Mouse (Mus musculus) Patski (cell line): ENCODE results near the gene Ube2d2b. TPM values are rescaled to one million over a fixed set of nuclear protein-coding genes. Genes with fewer than 3 reads are reported as not detected.
A peak's percentile ranks its signal among the peaks of the same experiment; 100 is the strongest.

Source experiments
- ATAC-seq: fragments of 100-300 bp; one replicate; pipeline ENCODE4 v1.8.0; 2021
- CTCF ChIA-PET: fragments of 350-600 bp; sonication (Branson Sonifier 250); formaldehyde crosslinking; loops from one replicate; lab custom pipeline; 2022; ENCODE audit warnings: inconsistent platforms; lab: Charles Lee
- POLR2A ChIA-PET: fragments of 350-600 bp; sonication (Branson Sonifier 250); formaldehyde crosslinking; loops from one replicate; lab custom pipeline; 2022; ENCODE audit warnings: antibody characterized with exemption, inconsistent platforms; lab: Charles Lee
- DNase-seq: peaks from one replicate; pipeline ENCODE4 v3.0.0-alpha.2; 2011; ENCODE audit warnings: low read depth, low spot score
- H3K27me3 ChIP-seq: fragments of 371-371 bp; one replicate; pipeline ENCODE4 v1.5.1; 2021
- CTCF ChIP-seq: fragments of 100-300 bp; IDR thresholded peaks from one replicate; pipeline ENCODE4 v1.5.1; 2021
- in situ Hi-C: fragments of 300-500 bp; cut with MboI; formaldehyde crosslinking; loops from 3 replicates; pipeline ENCODE4 v1.11.1; 2018; ENCODE audit warnings: low pct_unique_long_range_greater_than_20kb, mixed read lengths
- polyA plus RNA-seq: library from polyadenylated mRNA; unstranded; gene quantifications from one replicate; pipeline ENCODE4 v1.2.3, GENCODE M21; 2021

Gene Ube2d2b
- polyA plus RNA-seq = not detected

GRCm38 (mm10) chr5:107829998-107830560, at the start of gene Ube2d2b:
Gene Ube2d2b, plus strand, starts transcription at chr5:107830099.
- no peak for TF ChIP-seq CTCF
- ChIA-PET POLR2A (no interaction called here), CTCF (interaction anchor here (1.1 to 2.0 kb wide), 3 partner anchors 12 to 15 kb away, joined by 3 to 7 read pairs (median 4); no protein-coding TSS in a partner anchor)
- DNase-seq (no peak), ATAC-seq (no peak)
- in situ Hi-C loops = no loop called here
- H3K27me3 ChIP-seq = no peaks in the 10 kb centered on the region

DNA sequence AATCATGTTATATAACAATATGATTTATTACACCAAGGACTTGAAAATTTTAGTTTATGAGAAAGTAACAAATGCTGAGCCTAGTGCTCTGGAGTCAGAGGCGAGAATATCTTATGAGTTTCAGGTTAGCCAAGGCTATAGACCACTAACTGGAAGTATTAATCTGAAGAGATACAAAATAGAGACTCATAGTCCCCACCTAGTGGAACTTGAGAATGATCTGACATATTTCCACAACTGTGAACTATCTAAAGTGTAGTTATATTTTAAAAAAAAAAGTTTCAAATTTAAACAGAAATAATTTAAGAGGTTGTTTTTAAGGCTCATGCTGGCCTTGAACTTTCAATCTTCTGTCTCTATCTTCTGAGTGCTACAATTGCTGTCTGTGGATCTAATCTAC, 47.5 kb upstream of the Ube2d2b start:
- no peak for ATAC-seq
- no peak for TF ChIP-seq CTCF
- ChIA-PET POLR2A (no interaction called here), CTCF (interaction anchor here (2.1 kb wide), 1 partner anchor 10 kb away, joined by 4 read pairs; no protein-coding TSS in a partner anchor)
- no peak for DNase-seq
- in situ Hi-C loops = no loop called here
- no peaks in the 10 kb centered on the region for H3K27me3 ChIP-seq

DNA sequence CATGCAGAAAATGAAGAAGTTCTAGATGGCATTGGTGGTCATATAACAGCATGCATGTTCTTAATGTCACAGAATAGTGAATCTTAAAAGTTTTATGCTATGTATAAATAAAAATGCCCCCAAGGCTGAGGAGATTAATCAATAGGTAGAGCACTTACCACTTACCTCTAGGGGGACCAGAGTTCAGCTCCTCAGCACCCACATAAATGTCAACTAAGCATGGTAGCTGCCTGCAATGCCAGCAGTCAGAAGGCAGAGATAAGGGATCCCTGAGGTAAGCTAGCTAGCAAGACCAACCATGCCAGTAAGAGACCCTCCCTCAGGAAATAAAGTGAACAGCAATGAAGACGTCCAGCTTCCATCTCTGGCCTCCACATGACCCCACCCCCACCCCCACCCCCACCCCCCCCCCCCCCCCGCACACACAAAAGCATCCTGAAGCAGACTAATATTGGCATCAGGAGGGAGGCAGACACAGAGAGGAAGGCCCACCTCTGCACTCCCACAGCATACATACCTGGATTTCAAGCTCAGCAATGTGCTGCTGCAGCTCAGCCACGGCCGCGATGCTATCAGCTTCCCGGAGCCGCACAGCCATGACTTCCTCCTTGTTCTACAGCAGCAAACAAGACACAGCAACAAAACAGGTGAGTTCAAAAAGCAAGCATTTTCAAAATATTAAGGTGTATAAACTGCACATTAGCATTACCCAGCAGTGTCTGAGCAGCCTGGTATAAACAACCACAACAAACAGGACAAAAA, 42.0 kb upstream of the Ube2d2b start:
- POLR2A ChIA-PET = interaction anchor here (0.5 kb wide), 1 partner anchor 428 kb away, joined by 3 read pairs; no protein-coding TSS in a partner anchor
- in situ Hi-C loops = no loop called here
- DNase-seq (no peak), ATAC-seq (no peak)
- CTCF ChIA-PET = interaction anchor here (2.0 kb wide), 1 partner anchor 16 kb away, joined by 10 read pairs; no protein-coding TSS in a partner anchor
- TF ChIP-seq CTCF = no peak
- H3K27me3 ChIP-seq = no peaks in the 10 kb centered on the region

- peak; percentile 62 for TF ChIP-seq CTCF
- POLR2A ChIA-PET = interaction anchor here (0.7 kb wide), 1 partner anchor 1100 kb away, joined by 3 read pairs; no protein-coding TSS in a partner anchor
- CTCF ChIA-PET = interaction anchor here (0.7 to 2.0 kb wide), 11 partner anchors 9 to 194 kb away, joined by 3 to 10 read pairs (median 3); no protein-coding TSS in a partner anchor
- in situ Hi-C loops = no loop called here
- DNase-seq (no peak), ATAC-seq (no peak)
- H3K27me3 ChIP-seq = no peaks in the 10 kb centered on the region
These were observed 40.4 kb upstream of the Ube2d2b start for GRCm38 (mm10) chr5:107789492-107789891.

DNA sequence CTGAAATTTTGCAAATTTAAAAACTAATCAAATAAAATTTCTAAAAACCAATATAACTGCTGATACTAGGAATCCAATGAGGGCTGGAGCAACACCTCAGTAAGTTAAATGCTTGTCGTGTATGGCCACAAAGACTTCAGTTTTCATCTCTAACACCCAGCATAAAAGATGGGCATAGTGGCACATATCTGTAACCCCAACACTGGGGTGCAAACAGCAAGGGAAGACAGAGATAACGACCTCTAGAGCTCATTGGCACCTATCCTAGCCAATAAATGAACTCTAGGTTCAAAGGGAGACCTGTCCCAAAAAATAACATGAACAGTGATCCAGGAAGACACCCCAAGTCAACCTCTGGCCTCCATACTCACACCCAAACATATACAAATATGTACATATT, 37.9 kb upstream of the Ube2d2b start:
- POLR2A ChIA-PET = no interaction called here
- TF ChIP-seq CTCF = peak; percentile 4
- CTCF ChIA-PET = interaction anchor here (1.1 kb wide), 1 partner anchor 11 kb away, joined by 4 read pairs; no protein-coding TSS in a partner anchor

GRCm38 (mm10) chr5:107792516-107792915, 37.4 kb upstream of the Ube2d2b start:
- CTCF ChIA-PET = interaction anchor here (1.1 to 2.1 kb wide), 3 partner anchors 11 to 16 kb away, joined by 3 to 9 read pairs (median 4); no protein-coding TSS in a partner anchor
- H3K27me3 ChIP-seq = no peaks in the 10 kb centered on the region
- DNase-seq (no peak), ATAC-seq (no peak)
- no peak for TF ChIP-seq CTCF
- POLR2A ChIA-PET = no interaction called here
- in situ Hi-C loops = no loop called here

More for the DNA sequence above, 37.9 kb upstream of the Ube2d2b start:
- H3K27me3 ChIP-seq = no peaks in the 10 kb centered on the region
- in situ Hi-C loops = no loop called here
- ATAC-seq = no peak
- DNase-seq = no peak

DNA sequence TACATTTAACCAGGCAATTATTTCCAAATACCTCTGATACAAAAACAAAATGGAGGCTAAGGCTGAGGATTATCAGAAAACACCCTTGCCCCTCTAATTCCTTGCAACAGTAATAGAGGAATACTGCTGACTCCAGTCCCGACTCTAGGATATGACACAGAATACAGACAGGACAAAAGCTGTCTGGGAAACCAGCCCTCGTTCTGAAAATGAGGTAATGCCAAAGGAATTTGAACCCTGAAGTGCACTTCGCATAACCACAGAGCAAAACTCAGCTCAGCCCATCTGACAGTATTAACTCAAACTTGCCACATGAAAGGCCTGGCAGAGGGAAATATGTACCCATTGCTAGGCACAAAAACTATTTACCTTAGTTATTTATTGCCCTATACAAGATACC, 36.6 kb upstream of the Ube2d2b start:
- no peaks in the 10 kb centered on the region for H3K27me3 ChIP-seq
- ChIA-PET CTCF (interaction anchor here (0.6 to 2.3 kb wide), 8 partner anchors 13 to 190 kb away, joined by 3 to 10 read pairs (median 5); no protein-coding TSS in a partner anchor), POLR2A (interaction anchor here (0.6 kb wide), 1 partner anchor 357 kb away, joined by 4 read pairs; no protein-coding TSS in a partner anchor)
- TF ChIP-seq CTCF = no peak
- in situ Hi-C loops = no loop called here
- peak; percentile 84 for DNase-seq
- peak; percentile 98 for ATAC-seq

DNA sequence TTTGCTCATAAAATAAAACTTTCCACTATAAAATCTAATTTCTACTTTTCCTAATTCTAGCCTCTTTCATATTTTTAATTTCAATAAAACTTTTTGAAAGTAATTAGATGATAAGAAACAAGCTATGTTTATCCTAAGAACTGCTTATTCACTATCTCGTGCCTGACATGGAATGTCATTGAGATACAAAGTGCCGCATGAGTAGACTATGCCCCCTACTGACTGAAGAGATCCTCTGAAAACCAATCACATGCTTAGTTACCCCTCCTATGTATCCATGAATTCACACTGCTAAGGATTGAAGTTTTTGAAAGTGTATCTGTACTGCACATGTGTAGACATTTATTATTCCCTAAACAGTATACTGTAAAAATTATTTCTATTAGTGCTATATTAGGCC, 36.0 kb upstream of the Ube2d2b start:
- no peak for ATAC-seq
- in situ Hi-C loops = no loop called here
- no peaks in the 10 kb centered on the region for H3K27me3 ChIP-seq
- peak; percentile 65 for TF ChIP-seq CTCF
- CTCF ChIA-PET = interaction anchor here (0.9 to 2.3 kb wide), 10 partner anchors 12 to 190 kb away, joined by 3 to 10 read pairs (median 5); no protein-coding TSS in a partner anchor
- POLR2A ChIA-PET = interaction anchor here (0.6 kb wide), 2 partner anchors 47 to 358 kb away, joined by 3 to 4 read pairs; no protein-coding TSS in a partner anchor
- DNase-seq = no peak

GRCm38 (mm10) chr5:107798290-107798689, 31.6 kb upstream of the Ube2d2b start:
- ChIA-PET CTCF (interaction anchor here (2.4 kb wide), 1 partner anchor 13 kb away, joined by 4 read pairs; no protein-coding TSS in a partner anchor), POLR2A (no interaction called here)
- no peak for TF ChIP-seq CTCF
- in situ Hi-C loops = no loop called here
- no peaks in the 10 kb centered on the region for H3K27me3 ChIP-seq
- ATAC-seq (no peak), DNase-seq (no peak)

GRCm38 (mm10) chr5:107801234-107801633, 28.7 kb upstream of the Ube2d2b start:
- ATAC-seq (no peak), DNase-seq (no peak)
- TF ChIP-seq CTCF = no peak
- CTCF ChIA-PET = interaction anchor here (1.0 to 2.1 kb wide), 7 partner anchors 8 to 138 kb away, joined by 3 to 6 read pairs (median 4); no protein-coding TSS in a partner anchor
- no peaks in the 10 kb centered on the region for H3K27me3 ChIP-seq
- in situ Hi-C loops = loop anchor here (5.0 kb wide), 1 partner anchor 184 kb away; no protein-coding TSS in a partner anchor
- POLR2A ChIA-PET = no interaction called here
